Mouse (Mus musculus): ENCODE measurements around the gene St6galnac3. TPM values are rescaled to one million over a fixed set of nuclear protein-coding genes. Genes with fewer than 3 reads are reported as not detected.

St6galnac3 gene
- polyA plus RNA-seq, 1 experiment from 2014 or later: 38.4 TPM

GRCm38 (mm10) chr3:153453127-153454049 lies 271.6 kb downstream of the St6galnac3 start:
- no peak overlapping the region for H3K27ac ChIP-seq
- WGBS: 82% methylated on average over 7 of the region's 7 CpGs
- H3K36me3 ChIP-seq: no peaks in the 10 kb centered on the region
- H3K27me3 ChIP-seq (ENCODE audit: insufficient read depth, poor library complexity, severe bottlenecking): no peaks in the 10 kb centered on the region
- DNase-seq (ENCODE audit: low spot score): no peak
- no peaks in the 10 kb centered on the region for H3K9me3 ChIP-seq
- H3K4me1 ChIP-seq: no peaks in the 10 kb centered on the region
- no peak overlapping the region for H3K4me3 ChIP-seq

GRCm38 (mm10) chr3:153452299-153452996 lies 272.5 kb downstream of the St6galnac3 start:
- no peak for DNase-seq (ENCODE audit: low spot score)
- no peaks in the 10 kb centered on the region for H3K9me3 ChIP-seq
- no peaks in the 10 kb centered on the region for H3K36me3 ChIP-seq
- WGBS: 83% methylated on average over 3 of the region's 3 CpGs
- H3K27ac ChIP-seq: no peak overlapping the region
- no peaks in the 10 kb centered on the region for H3K4me1 ChIP-seq
- H3K4me3 ChIP-seq: no peak overlapping the region
- no peaks in the 10 kb centered on the region for H3K27me3 ChIP-seq (ENCODE audit: insufficient read depth, poor library complexity, severe bottlenecking)

GRCm38 (mm10) chr3:153441329-153441728 lies 283.6 kb downstream of the St6galnac3 start:
- Histone ChIP-seq H3K36me3 (no peaks in the 10 kb centered on the region), H3K4me3 (no peak overlapping the region), H3K27ac (no peak overlapping the region), H3K4me1 (no peaks in the 10 kb centered on the region), H3K9me3 (no peaks in the 10 kb centered on the region), H3K27me3 (ENCODE audit: insufficient read depth, poor library complexity, severe bottlenecking) (no peaks in the 10 kb centered on the region)
- DNase-seq (ENCODE audit: low spot score): no peak
- WGBS: 90% methylated on average over 9 of the region's 9 CpGs

DNA sequence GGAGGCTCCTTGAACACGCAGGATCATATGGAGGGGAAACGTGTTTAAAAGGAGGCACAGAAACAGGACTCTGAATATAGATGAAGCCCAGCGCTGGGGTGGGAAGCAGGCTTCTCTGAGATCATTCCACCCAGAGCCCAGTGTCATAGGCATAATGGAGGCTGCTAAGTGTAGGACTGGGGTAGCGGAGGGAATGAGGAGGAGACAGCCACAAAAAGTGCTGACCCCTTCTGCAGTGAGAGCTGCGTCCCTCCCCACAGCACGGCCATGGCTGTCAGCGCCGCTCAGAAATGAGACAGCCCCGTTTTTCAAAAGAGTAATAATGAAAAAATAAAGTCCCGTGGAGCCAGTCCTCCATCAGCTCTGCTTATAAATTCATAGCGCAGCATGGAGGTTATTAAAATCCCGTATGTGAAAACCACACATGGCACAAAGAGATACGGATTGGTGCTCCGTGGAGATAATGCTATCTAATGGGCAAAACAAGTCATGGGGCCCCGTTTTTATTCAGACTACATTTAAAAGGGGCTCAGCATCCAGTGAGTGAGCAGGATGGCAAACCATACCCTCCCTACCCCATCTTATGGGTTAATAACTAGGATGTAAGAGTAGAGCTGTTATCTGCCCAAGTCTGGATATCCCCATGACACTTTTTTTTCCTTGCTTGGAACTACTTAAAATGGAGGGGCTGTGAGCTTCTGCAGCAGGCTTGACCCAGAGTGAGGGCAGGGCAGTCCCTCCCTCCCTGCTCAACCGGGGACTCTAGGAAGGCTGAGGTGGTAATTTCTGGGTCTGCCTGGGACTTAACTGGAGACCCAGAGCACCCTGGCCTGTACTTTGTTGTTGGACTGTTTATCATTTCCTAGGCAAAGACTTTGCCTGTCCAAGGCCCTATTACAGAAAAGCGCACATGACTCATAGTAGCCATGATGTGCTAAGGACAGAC lies 288.6 kb downstream of the St6galnac3 start:
- Histone ChIP-seq H3K4me3 (no peak overlapping the region), H3K27me3 (ENCODE audit: insufficient read depth, poor library complexity, severe bottlenecking) (no peaks in the 10 kb centered on the region), H3K36me3 (no peaks in the 10 kb centered on the region), H3K27ac (no peak overlapping the region), H3K4me1 (no peaks in the 10 kb centered on the region), H3K9me3 (no peaks in the 10 kb centered on the region)
- 79% methylated on average over 17 of the region's 17 CpGs for WGBS
- DNase-seq (ENCODE audit: low spot score): no peak

DNA sequence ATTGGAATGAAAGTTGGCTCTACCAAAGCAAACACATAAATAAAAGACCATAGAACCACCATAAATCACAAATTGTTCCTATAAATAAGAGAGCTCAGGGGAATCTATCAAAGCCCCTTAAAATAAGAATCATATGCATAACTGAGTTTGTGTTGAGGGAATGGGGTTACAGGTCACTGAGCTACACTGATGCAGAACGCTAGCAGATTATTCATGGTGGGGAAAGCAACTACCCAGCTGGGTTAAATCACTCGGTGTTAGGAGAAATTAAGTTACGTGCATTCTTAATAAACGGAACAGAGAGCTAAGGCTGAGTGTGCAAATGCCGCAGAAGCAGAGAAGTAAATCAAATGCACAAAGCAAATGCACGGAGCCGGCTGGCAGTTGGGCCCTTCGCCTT lies 292.0 kb downstream of the St6galnac3 start:
- no peak for DNase-seq (ENCODE audit: low spot score)
- Histone ChIP-seq H3K27ac (no peak overlapping the region), H3K4me3 (no peak overlapping the region), H3K4me1 (no peaks in the 10 kb centered on the region), H3K9me3 (no peaks in the 10 kb centered on the region), H3K36me3 (no peaks in the 10 kb centered on the region), H3K27me3 (ENCODE audit: insufficient read depth, poor library complexity, severe bottlenecking) (no peaks in the 10 kb centered on the region)
- 91% methylated on average over 8 of the region's 8 CpGs for WGBS

DNA sequence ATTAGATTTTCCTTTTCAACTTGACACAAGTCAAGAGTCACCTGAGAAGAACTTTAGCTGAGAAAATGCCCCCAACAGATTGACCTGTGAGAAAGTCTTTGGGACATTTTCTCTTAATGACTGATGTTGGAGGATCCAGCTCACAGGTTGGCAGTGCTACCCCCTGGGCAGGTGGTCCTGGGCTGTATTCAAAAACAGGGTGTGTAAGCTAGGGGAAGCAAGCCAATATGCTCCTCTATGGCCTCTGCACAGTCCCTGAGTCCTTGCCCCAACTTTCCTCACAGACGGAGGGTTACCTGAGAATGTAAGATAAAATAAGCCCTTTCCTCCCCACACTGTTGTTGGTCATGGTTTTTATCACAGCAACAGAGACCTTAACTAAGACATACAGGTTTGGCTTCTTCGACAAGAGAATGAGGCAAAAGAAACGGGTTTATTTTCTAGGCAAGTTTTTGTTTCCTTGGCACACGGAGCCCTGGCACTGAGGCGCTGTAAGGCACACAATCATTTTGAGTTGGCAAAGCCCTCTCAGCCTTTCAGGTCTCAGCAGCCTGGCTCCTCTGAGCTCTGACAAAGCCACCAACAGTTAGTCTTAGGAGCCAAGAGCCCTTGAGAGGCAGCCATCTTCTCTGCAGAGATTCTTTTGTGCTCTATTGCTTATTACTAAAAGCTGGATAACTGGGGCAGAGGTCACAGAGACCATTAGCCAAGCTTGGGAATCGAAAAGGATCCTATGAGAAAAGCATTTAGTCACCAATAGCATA lies 292.7 kb downstream of the St6galnac3 start:
- 84% methylated on average over 6 of the region's 6 CpGs for WGBS
- H3K27me3 ChIP-seq (ENCODE audit: insufficient read depth, poor library complexity, severe bottlenecking): no peaks in the 10 kb centered on the region

DNA sequence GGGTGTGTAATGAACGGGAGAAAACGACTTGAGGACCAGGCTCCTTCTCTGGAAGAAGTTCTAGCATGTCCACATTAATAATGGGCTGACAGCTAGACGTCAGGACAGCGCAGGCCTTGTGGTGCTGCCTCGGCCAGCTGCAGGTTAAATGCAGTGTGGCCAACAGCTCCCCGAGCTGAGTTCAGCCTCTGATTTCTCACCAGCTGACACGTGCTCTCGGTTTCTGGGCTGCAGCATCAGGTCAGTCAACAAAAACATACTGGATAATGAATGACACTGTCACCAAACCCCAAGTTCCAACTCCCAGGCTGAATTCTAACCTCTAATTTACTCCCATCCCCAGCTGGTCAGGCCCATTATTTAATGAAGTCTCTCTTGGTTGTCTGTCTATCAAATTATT lies 295.1 kb downstream of the St6galnac3 start:
- H3K27me3 ChIP-seq (ENCODE audit: insufficient read depth, poor library complexity, severe bottlenecking): no peaks in the 10 kb centered on the region
- no peak for DNase-seq (ENCODE audit: low spot score)
- no peak overlapping the region for H3K4me3 ChIP-seq
- WGBS: 81% methylated on average over 8 of the region's 8 CpGs
- H3K36me3 ChIP-seq: no peaks in the 10 kb centered on the region
- no peak overlapping the region for H3K27ac ChIP-seq
- H3K9me3 ChIP-seq: no peaks in the 10 kb centered on the region
- H3K4me1 ChIP-seq: no peaks in the 10 kb centered on the region

More for the DNA sequence above, 292.7 kb downstream of the St6galnac3 start:
- Histone ChIP-seq H3K4me1 (no peaks in the 10 kb centered on the region), H3K9me3 (no peaks in the 10 kb centered on the region), H3K4me3 (no peak overlapping the region), H3K27ac (no peak overlapping the region), H3K36me3 (no peaks in the 10 kb centered on the region)
- no peak for DNase-seq (ENCODE audit: low spot score)

- WGBS: 81% methylated on average over 7 of the region's 7 CpGs
Measured at GRCm38 (mm10) chr3:153421918-153422290, 303.1 kb downstream of the St6galnac3 start.

DNA sequence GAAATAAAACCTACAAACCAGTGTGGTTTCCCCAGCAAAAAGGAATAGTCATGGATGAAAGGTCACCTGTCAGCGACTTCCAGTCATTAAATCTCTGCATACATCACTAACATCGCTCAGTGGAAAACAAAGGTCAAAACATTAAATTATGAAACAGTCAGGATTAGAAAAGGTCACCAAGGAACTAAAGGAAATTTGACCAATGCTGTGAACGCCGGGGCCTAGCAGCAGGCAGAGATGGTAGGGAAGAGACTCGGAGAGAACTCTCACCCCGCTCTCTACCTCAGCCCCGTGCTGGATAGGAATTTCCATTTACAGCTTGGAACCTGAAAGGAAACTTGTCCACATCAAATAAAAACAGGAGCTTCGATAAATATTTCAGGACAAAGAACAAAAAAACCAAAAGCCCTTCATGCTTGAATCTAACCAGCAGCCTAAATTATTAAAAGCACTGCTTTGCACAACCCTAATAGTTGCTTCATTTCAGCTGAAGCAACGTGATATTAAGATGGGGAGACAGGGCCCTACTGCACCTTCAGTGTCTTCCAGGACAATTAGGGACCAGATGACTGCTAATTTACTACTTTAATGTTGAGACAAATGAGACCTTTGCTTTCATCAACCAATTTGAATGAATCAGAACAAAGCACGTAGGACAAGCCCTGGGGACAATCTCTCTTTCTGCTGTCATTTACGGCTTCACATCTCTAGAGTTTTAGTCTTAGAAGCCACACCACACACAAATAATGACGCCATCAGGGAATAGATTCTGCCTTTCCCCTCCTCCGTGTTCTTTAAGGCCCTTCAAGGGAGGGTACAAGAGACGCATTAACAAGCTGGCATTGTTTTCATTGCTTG lies 303.7 kb downstream of the St6galnac3 start:
- Histone ChIP-seq H3K4me3 (no peak overlapping the region), H3K9me3 (no peaks in the 10 kb centered on the region), H3K27me3 (ENCODE audit: insufficient read depth, poor library complexity, severe bottlenecking) (no peaks in the 10 kb centered on the region), H3K36me3 (no peaks in the 10 kb centered on the region), H3K27ac (no peak overlapping the region), H3K4me1 (0 out of 2 replicates have a peak, but pooled peaks cover 4% of the 10 kb centered on the region)
- 86% methylated on average over 14 of the region's 14 CpGs for whole genome bisulfite sequencing
- DNase-seq (ENCODE audit: low spot score): no peak

More at GRCm38 (mm10) chr3:153421918-153422290, 303.1 kb downstream of the St6galnac3 start:
- H3K36me3 ChIP-seq: no peaks in the 10 kb centered on the region
- no peak overlapping the region for H3K4me3 ChIP-seq
- no peaks in the 10 kb centered on the region for H3K9me3 ChIP-seq
- no peak for DNase-seq (ENCODE audit: low spot score)
- 0 out of 2 replicates have a peak, but pooled peaks cover 4% of the 10 kb centered on the region for H3K4me1 ChIP-seq
- no peak overlapping the region for H3K27ac ChIP-seq
- no peaks in the 10 kb centered on the region for H3K27me3 ChIP-seq (ENCODE audit: insufficient read depth, poor library complexity, severe bottlenecking)

GRCm38 (mm10) chr3:153419331-153419730 lies 305.6 kb downstream of the St6galnac3 start:
- no peak for DNase-seq (ENCODE audit: low spot score)
- Histone ChIP-seq H3K36me3 (no peaks in the 10 kb centered on the region), H3K27me3 (ENCODE audit: insufficient read depth, poor library complexity, severe bottlenecking) (no peaks in the 10 kb centered on the region), H3K4me1 (0 out of 2 replicates have a peak, but pooled peaks cover 4% of the 10 kb centered on the region), H3K27ac (no peak overlapping the region), H3K4me3 (no peak overlapping the region), H3K9me3 (no peaks in the 10 kb centered on the region)
- 81% methylated on average over 7 of the region's 7 CpGs for WGBS

DNA sequence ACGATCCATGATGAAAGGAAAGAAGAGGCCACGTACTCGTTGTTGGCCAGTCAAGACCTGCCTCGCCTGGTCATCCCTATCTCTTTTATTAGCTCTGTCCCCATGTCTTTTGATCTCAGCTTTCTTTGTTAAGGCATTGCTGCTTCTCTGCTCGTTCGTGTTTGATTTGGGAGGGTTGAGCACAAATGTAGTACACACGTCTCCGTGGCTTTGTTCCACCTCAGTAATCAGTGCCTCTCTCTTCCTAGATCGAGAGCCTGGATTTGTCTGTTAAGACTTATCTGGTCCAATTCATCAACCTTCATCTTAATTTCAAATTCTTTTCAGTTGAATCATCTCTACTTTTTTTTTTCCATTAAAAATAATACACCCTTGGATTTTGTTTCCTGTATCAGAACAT lies 308.0 kb downstream of the St6galnac3 start:
- H3K4me1 ChIP-seq: 0 out of 2 replicates have a peak, but pooled peaks cover 4% of the 10 kb centered on the region
- H3K27ac ChIP-seq: no peak overlapping the region
- H3K9me3 ChIP-seq: no peaks in the 10 kb centered on the region
- no peaks in the 10 kb centered on the region for H3K27me3 ChIP-seq (ENCODE audit: insufficient read depth, poor library complexity, severe bottlenecking)
- WGBS: 86% methylated on average over 9 of the region's 9 CpGs
- DNase-seq (ENCODE audit: low spot score): no peak
- no peaks in the 10 kb centered on the region for H3K36me3 ChIP-seq
- no peak overlapping the region for H3K4me3 ChIP-seq

Measured in heart, embryonic 10.5 days (tissue).